Mouse (Mus musculus) G1E (cell line): ENCODE results near the gene Ndufa13.

Experiments
- CTCF ChIP-seq: IDR thresholded peaks from 2 replicates; pipeline ENCODE4 v1.5.1; 2012; ENCODE audit warnings: low read depth, low read length, inconsistent platforms, mixed read lengths
- GATA2 ChIP-seq: IDR thresholded peaks from 2 replicates; pipeline ENCODE4 v1.6.1; 2012; ENCODE audit warnings: low read depth, low read length, inconsistent platforms, borderline replicate concordance
- POLR2AphosphoS5 ChIP-seq: IDR thresholded peaks from 2 replicates; pipeline ENCODE4 v1.6.1; 2012; ENCODE audit warnings: low read depth, low read length, inconsistent platforms; ENCODE audit not compliant: insufficient replicate concordance

GRCm38 (mm10) chr8:69881261-69881865 is 21.0 kb downstream of the Ndufa13 start:
- TF ChIP-seq POLR2AphosphoS5 = no peak
- TF ChIP-seq CTCF = no peak
- no peak for TF ChIP-seq GATA2
